Mouse (Mus musculus): ENCODE results near the gene Dhcr24. TPM values are rescaled to one million over a fixed set of nuclear protein-coding genes. Genes with fewer than 3 reads are reported as not detected.

Gene Dhcr24
- polyA plus RNA-seq, 1 experiment from 2014 or later, result 2.0 TPM

DNA sequence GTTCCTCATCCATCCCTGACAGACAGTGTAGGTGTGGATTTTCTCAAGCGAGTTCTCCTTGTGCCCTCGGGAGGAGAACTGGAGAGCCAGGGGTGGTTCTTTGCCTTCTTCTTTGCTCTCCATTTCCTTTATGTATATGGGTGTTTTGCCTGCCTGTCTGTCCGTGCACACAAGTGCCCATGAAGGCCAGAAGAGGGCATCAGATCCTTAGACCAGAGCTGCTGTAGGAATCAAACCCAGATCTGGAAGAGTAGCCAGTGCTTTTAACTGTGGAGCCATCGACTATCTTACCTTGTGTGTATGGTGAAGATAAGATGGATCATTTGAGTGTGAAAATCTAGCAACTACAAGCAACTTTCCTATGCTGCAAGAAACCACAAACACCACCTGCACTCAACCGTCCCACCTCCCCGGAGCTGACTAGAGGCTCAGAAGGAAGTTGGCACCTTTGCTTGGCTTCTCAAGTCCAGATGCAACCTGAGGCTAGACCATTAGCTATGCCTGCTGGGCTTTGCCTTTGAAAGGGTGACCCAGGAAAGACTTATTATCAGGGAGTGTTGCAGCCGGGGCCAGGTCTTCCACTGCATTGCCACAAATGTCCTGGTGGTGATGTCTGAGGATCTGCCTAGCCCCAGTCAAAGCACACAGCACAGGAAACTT, 27.3 kb upstream of the Dhcr24 start:
- H3K4me3 ChIP-seq (ENCODE audit: low read length), result no peak overlapping the region
- H3K4me1 ChIP-seq (replicated peaks; ENCODE audit: control insufficient read depth, insufficient read depth, low read length), result 0 out of 2 replicates have a peak, but pooled peaks cover 3% of the 10 kb centered on the region

DNA sequence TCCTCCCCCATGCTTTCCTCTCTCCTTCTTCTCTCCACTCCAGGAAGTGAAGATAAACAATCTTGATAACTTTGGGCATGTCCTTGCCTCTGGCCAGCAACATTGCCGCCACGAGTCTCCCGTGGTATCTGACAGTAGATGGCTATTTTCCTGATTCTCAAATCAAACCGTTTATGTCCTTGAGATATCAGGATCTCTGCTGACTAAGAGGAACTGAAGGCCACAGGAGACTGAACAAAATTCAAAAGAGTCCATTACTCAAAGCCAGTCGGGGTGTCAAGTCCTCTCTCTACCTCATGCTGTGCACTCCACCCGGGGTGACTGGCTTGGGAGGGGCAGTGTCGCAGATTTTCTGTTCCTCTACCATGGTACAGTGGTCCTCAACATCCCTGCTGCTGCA, 26.6 kb upstream of the Dhcr24 start:
- H3K4me3 ChIP-seq (ENCODE audit: low read length), result no peak overlapping the region
- 31% methylated on average over 7 of the region's 7 CpGs for WGBS
- H3K9me3 ChIP-seq (ENCODE audit: control insufficient read depth, low read length), result no peaks in the 10 kb centered on the region
- H3K4me1 ChIP-seq (replicated peaks; ENCODE audit: control insufficient read depth, insufficient read depth, low read length), result 0 out of 2 replicates have a peak, but pooled peaks cover 3% of the 10 kb centered on the region
- H3K27me3 ChIP-seq (ENCODE audit: control insufficient read depth, insufficient read depth, low read depth, low read length), result no peaks in the 10 kb centered on the region
- ATAC-seq (ENCODE audit: low read depth), result no peak
- H3K36me3 ChIP-seq (ENCODE audit: control insufficient read depth, insufficient read depth, low read length), result no peaks in the 10 kb centered on the region
- H3K4me2 ChIP-seq (ENCODE audit: low read depth, low read length), result no peak overlapping the region
- no peak overlapping the region for H3K27ac ChIP-seq (ENCODE audit: low read length)
- H3K9ac ChIP-seq (ENCODE audit: low read length), result no peak overlapping the region

More for the DNA sequence above, 27.3 kb upstream of the Dhcr24 start:
- no peaks in the 10 kb centered on the region for H3K36me3 ChIP-seq (ENCODE audit: control insufficient read depth, insufficient read depth, low read length)
- no peak overlapping the region for H3K9ac ChIP-seq (ENCODE audit: low read length)
- no peaks in the 10 kb centered on the region for H3K9me3 ChIP-seq (ENCODE audit: control insufficient read depth, low read length)
- 33% methylated on average over 7 of the region's 7 CpGs for WGBS
- no peak for ATAC-seq (ENCODE audit: low read depth)
- no peak overlapping the region for H3K4me2 ChIP-seq (ENCODE audit: low read depth, low read length)
- H3K27me3 ChIP-seq (ENCODE audit: control insufficient read depth, insufficient read depth, low read depth, low read length), result no peaks in the 10 kb centered on the region
- no peak overlapping the region for H3K27ac ChIP-seq (ENCODE audit: low read length)

DNA sequence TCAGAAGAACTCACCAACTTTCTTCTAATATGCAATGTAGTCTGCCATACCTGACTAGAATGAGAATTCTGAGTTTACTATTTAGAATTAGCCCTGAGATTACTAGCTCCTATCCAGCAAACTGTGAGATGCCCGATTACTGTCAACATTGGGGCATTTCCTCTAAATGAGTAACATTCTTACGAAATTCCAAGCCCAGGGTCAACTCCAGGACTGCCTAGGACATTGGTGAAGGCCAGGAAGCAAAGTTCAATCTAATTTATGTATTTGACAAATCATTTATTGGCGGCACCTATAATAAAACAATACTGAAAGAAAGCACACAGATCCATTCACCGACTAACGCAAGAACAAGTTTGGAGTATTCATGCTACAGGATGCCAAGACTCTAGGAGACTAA, 21.1 kb upstream of the Dhcr24 start:
- H3K4me1 ChIP-seq (replicated peaks; ENCODE audit: control insufficient read depth, insufficient read depth, low read length), result no peaks in the 10 kb centered on the region
- ATAC-seq (ENCODE audit: low read depth), result no peak
- H3K9ac ChIP-seq (ENCODE audit: low read length), result no peak overlapping the region
- H3K4me2 ChIP-seq (ENCODE audit: low read depth, low read length), result no peak overlapping the region
- H3K36me3 ChIP-seq (ENCODE audit: control insufficient read depth, insufficient read depth, low read length), result no peaks in the 10 kb centered on the region
- no peak overlapping the region for H3K4me3 ChIP-seq (ENCODE audit: low read length)
- no peaks in the 10 kb centered on the region for H3K27me3 ChIP-seq (ENCODE audit: control insufficient read depth, insufficient read depth, low read depth, low read length)
- no peaks in the 10 kb centered on the region for H3K9me3 ChIP-seq (ENCODE audit: control insufficient read depth, low read length)
- WGBS, result 84% methylated on average over 5 of the region's 5 CpGs
- no peak overlapping the region for H3K27ac ChIP-seq (ENCODE audit: low read length)

DNA sequence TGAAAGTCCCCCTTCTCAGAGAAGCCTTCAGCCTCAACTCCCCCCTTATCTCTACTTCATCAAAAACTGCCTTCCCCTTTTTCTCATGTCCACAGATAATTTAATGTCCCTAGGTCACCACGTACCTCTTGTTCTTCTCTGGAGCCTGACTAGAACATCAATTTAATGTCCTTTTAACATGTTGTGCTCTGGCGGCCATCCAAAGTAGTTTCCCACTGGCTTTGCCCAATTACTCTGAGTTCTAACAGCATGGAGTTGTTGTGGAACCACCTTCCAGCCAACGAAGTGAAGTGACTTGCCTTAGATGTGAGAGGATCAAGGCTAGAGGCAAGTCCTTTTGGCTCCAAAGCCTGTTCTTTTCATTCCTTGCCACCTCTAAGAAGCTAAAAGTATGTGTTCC, 19.3 kb upstream of the Dhcr24 start:
- WGBS, result 42% methylated on average over 3 of the region's 3 CpGs
- ATAC-seq (ENCODE audit: low read depth), result no peak
- Histone ChIP-seq H3K4me3 (ENCODE audit: low read length) (no peak overlapping the region), H3K27ac (ENCODE audit: low read length) (no peak overlapping the region), H3K4me2 (ENCODE audit: low read depth, low read length) (no peak overlapping the region), H3K27me3 (ENCODE audit: control insufficient read depth, insufficient read depth, low read depth, low read length) (no peaks in the 10 kb centered on the region), H3K36me3 (ENCODE audit: control insufficient read depth, insufficient read depth, low read length) (no peaks in the 10 kb centered on the region), H3K9me3 (ENCODE audit: control insufficient read depth, low read length) (no peaks in the 10 kb centered on the region), H3K4me1 (replicated peaks; ENCODE audit: control insufficient read depth, insufficient read depth, low read length) (no peaks in the 10 kb centered on the region), H3K9ac (ENCODE audit: low read length) (no peak overlapping the region)

- Histone ChIP-seq H3K4me2 (ENCODE audit: low read depth, low read length) (no peak overlapping the region), H3K27me3 (ENCODE audit: control insufficient read depth, insufficient read depth, low read depth, low read length) (no peaks in the 10 kb centered on the region), H3K9me3 (ENCODE audit: control insufficient read depth, low read length) (no peaks in the 10 kb centered on the region), H3K4me3 (ENCODE audit: low read length) (no peak overlapping the region), H3K4me1 (replicated peaks; ENCODE audit: control insufficient read depth, insufficient read depth, low read length) (no peaks in the 10 kb centered on the region), H3K27ac (ENCODE audit: low read length) (no peak overlapping the region), H3K36me3 (ENCODE audit: control insufficient read depth, insufficient read depth, low read length) (no peaks in the 10 kb centered on the region), H3K9ac (ENCODE audit: low read length) (no peak overlapping the region)
- no peak for ATAC-seq (ENCODE audit: low read depth)
- WGBS, result 72% methylated on average over 2 of the region's 2 CpGs
These were observed 18.6 kb upstream of the Dhcr24 start for GRCm38 (mm10) chr4:106542211-106542610.

GRCm38 (mm10) chr4:106545817-106546373, 14.9 kb upstream of the Dhcr24 start:
- no peak overlapping the region for H3K4me3 ChIP-seq (ENCODE audit: low read length)
- WGBS, result 33% methylated on average over 8 of the region's 8 CpGs
- H3K4me2 ChIP-seq (ENCODE audit: low read depth, low read length), result no peak overlapping the region
- no peaks in the 10 kb centered on the region for H3K27me3 ChIP-seq (ENCODE audit: control insufficient read depth, insufficient read depth, low read depth, low read length)
- no peaks in the 10 kb centered on the region for H3K4me1 ChIP-seq (replicated peaks; ENCODE audit: control insufficient read depth, insufficient read depth, low read length)
- no peak overlapping the region for H3K27ac ChIP-seq (ENCODE audit: low read length)
- H3K36me3 ChIP-seq (ENCODE audit: control insufficient read depth, insufficient read depth, low read length), result no peaks in the 10 kb centered on the region
- no peak overlapping the region for H3K9ac ChIP-seq (ENCODE audit: low read length)
- no peaks in the 10 kb centered on the region for H3K9me3 ChIP-seq (ENCODE audit: control insufficient read depth, low read length)
- ATAC-seq (ENCODE audit: low read depth), result no peak

DNA sequence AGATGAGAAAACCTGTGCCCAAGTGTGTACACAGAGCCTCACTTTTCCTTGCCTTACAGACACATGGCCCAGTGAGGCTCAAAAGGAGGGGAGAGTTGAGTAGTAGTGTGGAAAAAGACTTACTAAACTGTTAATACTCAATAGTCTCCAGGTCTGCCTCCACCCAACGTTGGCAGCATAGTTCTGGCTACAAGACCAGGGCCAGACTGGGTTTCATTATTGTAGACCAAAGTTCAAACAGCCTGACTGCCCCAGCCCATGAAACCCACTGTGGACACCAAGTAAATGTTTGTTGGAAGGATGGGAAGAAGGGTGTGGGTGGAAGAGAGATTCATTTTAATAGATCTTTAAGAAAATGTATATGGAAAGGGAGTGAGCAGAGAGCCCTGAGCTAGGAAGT, 13.9 kb upstream of the Dhcr24 start:
- Histone ChIP-seq H3K9ac (ENCODE audit: low read length) (no peak overlapping the region), H3K27ac (ENCODE audit: low read length) (no peak overlapping the region), H3K4me1 (replicated peaks; ENCODE audit: control insufficient read depth, insufficient read depth, low read length) (no peaks in the 10 kb centered on the region), H3K9me3 (ENCODE audit: control insufficient read depth, low read length) (no peaks in the 10 kb centered on the region), H3K4me2 (ENCODE audit: low read depth, low read length) (no peak overlapping the region), H3K36me3 (ENCODE audit: control insufficient read depth, insufficient read depth, low read length) (no peaks in the 10 kb centered on the region), H3K4me3 (ENCODE audit: low read length) (no peak overlapping the region), H3K27me3 (ENCODE audit: control insufficient read depth, insufficient read depth, low read depth, low read length) (no peaks in the 10 kb centered on the region)
- 52% methylated on average over 1 of the region's 1 CpGs for WGBS
- ATAC-seq (ENCODE audit: low read depth), result no peak

- no peak for ATAC-seq (ENCODE audit: low read depth)
- no peaks in the 10 kb centered on the region for H3K36me3 ChIP-seq (ENCODE audit: control insufficient read depth, insufficient read depth, low read length)
- H3K27me3 ChIP-seq (ENCODE audit: control insufficient read depth, insufficient read depth, low read depth, low read length), result no peaks in the 10 kb centered on the region
- H3K4me3 ChIP-seq (ENCODE audit: low read length), result no peak overlapping the region
- H3K9ac ChIP-seq (ENCODE audit: low read length), result no peak overlapping the region
- no peak overlapping the region for H3K4me2 ChIP-seq (ENCODE audit: low read depth, low read length)
- H3K27ac ChIP-seq (ENCODE audit: low read length), result no peak overlapping the region
- 58% methylated on average over 3 of the region's 3 CpGs for WGBS
- H3K9me3 ChIP-seq (ENCODE audit: control insufficient read depth, low read length), result no peaks in the 10 kb centered on the region
- no peaks in the 10 kb centered on the region for H3K4me1 ChIP-seq (replicated peaks; ENCODE audit: control insufficient read depth, insufficient read depth, low read length)
These were observed 12.7 kb upstream of the Dhcr24 start for GRCm38 (mm10) chr4:106548113-106548512.

DNA sequence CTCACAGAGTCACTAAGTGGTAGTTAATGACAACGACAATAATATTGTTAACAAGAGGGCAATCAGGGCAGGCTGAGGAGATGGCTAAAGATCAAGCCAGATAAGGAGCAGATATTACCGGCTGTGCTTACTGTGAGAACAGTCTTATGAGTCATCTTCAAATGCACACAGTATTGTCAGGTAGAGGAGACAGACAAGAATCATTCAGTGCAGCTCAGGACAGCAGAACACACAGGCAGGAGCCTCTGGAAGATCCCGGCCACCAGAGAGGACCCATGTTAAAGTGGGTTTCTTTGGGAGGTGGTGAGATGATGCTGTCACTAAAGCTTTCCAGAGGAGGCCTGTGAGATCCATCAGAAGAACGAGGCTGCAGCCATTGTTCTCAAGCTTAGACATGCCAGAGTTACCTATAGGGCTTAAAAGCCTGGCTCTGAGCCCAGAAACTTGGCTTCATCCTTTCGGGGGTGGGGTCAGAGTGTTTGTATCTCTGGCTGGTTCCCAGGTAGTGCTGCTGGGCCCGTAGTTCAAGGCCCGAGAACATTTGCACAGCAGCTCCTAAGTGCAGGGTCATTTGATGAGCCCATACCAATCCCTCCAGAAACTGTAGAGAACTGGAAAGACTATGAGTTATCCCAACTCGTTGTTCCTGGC, 10.2 kb upstream of the Dhcr24 start:
- no peaks in the 10 kb centered on the region for H3K4me1 ChIP-seq (replicated peaks; ENCODE audit: control insufficient read depth, insufficient read depth, low read length)
- no peaks in the 10 kb centered on the region for H3K36me3 ChIP-seq (ENCODE audit: control insufficient read depth, insufficient read depth, low read length)
- 41% methylated on average over 8 of the region's 8 CpGs for WGBS
- no peak for ATAC-seq (ENCODE audit: low read depth)
- no peaks in the 10 kb centered on the region for H3K9me3 ChIP-seq (ENCODE audit: control insufficient read depth, low read length)
- no peak overlapping the region for H3K27ac ChIP-seq (ENCODE audit: low read length)
- H3K9ac ChIP-seq (ENCODE audit: low read length), result no peak overlapping the region
- H3K27me3 ChIP-seq (ENCODE audit: control insufficient read depth, insufficient read depth, low read depth, low read length), result no peaks in the 10 kb centered on the region
- no peak overlapping the region for H3K4me2 ChIP-seq (ENCODE audit: low read depth, low read length)
- no peak overlapping the region for H3K4me3 ChIP-seq (ENCODE audit: low read length)
